Mouse (Mus musculus): ENCODE measurements around the gene Tmem175.
"Not testable (repeated sequence)": the region's sequence is repeated elsewhere in the genome, so short reads cannot be mapped to it uniquely, and the experiment has no call there.

The Tmem175 gene

DNA sequence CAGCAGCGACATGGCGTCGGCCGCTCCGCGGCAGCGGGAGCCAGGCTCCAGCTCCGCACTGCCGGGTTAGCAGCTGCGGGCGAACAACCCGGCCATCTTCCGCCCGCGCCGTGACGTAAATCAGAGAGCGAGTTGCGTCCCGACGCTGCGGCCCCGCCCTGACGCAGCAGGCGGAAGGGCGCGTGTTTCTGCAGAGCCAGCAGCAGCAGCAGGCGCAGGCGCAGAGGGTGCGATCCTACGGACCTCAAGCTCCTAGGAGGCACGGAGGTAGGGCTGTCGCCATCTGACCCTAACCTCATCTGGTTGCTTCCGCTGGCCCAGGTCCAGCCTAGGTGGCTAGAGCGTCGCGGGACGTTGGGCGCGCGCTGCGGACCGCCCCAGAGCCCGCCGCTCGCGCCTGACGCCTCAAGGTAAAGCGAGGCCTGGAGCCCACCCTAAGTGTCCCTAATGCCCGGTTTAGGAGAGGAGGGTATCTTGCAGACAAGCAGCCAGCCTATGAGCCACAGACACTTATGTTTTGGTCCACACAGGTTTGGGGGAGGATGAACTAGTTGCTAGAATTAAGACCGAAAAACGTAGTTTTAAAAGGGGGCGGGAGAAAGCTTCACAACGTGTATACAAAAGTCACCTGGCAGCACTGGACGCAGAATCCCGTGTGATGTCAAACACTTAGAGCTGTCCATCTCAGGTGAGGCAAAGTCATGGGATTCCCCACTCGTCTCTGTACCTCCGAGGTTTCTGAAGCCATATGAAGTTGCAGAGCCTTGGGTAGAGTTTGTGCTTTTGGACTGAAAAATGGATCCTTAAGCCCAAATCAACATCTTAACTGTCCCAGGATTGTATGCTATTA lies at the start of gene Tmem175, which contains the start of gene Gak:
Gene Tmem175, plus strand, starts transcription at position 137 of the 850 bp plus-strand sequence.
Gene Gak, minus strand, starts transcription at position 122 of the 850 bp plus-strand sequence.
- DNase-seq (ENCODE audit: low read depth in 2 of 2, low spot score in 2 of 2), result peak; percentile 87 to 89

DNA sequence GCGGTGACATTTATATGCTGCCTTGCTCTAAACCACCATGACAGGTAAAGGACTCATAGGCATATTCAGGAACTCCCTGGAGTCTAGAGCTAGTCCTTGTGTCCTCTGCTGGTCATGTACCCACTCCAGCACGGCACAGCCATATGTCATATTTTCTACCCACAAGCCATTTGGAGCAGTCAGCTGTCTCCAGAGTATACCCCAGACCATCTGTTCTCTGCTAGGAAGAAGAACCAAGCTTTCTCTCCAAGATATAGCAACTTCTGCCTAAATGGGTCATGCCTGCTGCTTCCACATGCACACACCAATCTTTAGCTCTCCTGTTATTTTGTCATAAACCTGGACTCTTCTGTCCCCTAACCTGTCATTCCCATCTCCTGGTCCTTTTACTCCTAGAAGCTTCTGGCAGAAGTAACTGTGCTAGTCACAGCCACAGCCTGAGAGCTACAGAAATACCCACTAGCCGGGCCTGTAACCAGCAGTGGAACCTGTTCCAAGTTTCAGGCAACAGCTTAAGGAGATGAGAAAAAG lies 48.1 kb upstream of the Tmem175 start:
- no peak for DNase-seq (ENCODE audit: low read depth in 2 of 2, low spot score in 2 of 2)

DNA sequence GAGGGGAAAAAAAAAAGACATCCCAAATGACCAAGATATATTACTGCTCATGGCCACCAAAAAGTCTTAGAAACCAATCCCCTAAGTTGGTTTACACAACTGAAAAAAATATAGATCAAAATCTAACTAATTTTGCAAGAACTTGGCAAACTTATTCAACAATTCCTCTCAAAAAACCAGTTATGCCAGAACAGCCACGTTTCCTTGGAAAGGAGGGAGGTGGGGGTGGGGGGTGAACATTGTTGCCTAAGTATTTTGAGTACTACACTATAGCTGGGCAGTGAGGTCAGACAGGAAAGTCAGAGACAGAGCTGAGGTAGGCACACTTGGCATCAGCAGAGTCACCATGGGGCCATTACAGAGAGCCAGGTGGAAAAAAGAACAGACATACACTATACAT lies 29.6 kb upstream of the Tmem175 start:
- no peak for DNase-seq (ENCODE audit: low read depth in 2 of 2, low spot score in 2 of 2)

DNA sequence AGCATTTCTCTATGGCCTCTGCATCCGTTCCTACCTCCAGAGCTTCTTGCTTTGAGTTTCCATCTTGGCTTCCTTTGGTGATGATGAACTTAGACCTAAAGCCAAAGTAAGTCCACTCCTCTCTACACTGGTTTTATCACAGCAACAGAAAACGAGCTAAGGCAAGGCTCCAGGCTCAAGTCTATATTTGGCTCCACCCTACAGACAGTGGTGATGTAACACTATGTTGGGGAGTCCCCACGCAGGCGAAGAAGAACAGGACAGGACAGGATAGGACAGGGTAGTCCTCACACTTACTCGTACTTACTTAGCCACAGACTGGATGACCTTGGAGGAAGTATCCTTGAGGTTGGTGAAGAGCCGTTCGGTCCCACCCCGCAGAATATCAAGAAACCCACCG lies 27.0 kb upstream of the Tmem175 start:
- no peak for DNase-seq (ENCODE audit: low read depth in 2 of 2, low spot score in 2 of 2)

DNA sequence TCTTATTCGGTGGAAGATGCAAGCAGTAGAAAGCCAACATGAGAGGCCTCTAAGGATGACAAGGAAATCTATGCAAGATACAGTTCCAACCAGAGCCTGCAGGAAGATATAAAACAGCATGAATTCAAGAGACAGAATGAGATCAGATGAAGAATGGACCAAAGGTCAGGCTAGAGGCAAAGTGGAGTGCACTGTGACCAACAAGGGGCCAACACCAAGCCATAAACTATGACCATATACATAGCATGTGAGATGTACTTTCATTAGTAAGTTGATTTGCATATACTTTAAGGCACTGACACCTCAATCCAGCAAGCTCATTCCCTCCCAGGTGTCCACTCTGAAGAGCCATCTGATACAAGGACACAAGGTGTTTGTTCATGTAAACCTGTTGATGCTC lies 19.1 kb upstream of the Tmem175 start:
- no peak for DNase-seq (ENCODE audit: low read depth in 2 of 2, low spot score in 2 of 2)

DNA sequence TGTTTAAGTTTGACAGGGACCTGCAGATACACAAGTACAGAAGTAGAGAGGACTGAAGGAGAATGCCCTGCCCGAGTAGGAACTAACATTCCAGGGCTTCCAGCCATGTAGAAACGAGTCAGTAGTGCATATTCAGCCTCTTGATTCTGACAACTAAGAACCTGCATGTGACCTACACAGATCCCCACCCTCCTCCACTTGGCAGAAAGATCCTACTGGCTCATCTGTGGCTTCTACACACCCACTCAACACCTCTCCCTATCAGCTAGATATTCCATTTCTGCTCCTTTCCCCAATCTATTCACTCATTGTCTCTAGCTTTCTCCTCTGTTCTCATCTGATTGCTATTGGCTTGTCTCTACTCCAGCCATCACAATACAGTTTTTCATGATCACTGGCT lies 7.7 kb upstream of the Tmem175 start:
- no peak for DNase-seq (ENCODE audit: low read depth in 2 of 2, low spot score in 2 of 2)

DNA sequence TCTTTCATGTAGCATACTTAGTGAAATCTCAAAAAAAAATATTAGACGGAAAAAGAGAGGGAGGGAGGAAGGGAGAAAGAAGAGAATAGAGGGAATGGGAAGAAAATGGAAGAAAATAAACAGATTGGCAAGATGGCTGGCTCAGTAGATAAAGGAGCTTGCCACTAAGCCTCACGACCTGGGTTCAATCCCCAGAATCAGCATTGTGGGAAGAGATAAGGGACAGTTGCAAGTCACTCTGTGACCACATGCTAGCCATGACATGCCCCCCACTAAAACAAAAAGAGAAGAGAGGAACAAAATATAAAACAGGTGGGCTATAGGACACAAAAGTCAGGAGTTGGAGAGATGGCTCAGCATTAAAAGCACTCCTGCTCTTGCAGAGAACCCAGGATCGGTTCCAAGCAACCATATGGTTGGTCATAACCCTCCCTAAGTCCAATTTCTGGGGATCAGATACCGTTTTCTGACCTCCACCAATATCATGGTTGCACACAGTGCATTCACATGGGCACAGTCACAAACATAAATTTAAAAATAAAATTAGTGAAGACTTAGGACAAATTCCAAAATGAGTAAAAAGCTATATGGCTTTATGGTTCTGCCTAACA lies 3.4 kb upstream of the Tmem175 start:
- no peak for DNase-seq (ENCODE audit: low read depth in 2 of 2, low spot score in 2 of 2)

DNA sequence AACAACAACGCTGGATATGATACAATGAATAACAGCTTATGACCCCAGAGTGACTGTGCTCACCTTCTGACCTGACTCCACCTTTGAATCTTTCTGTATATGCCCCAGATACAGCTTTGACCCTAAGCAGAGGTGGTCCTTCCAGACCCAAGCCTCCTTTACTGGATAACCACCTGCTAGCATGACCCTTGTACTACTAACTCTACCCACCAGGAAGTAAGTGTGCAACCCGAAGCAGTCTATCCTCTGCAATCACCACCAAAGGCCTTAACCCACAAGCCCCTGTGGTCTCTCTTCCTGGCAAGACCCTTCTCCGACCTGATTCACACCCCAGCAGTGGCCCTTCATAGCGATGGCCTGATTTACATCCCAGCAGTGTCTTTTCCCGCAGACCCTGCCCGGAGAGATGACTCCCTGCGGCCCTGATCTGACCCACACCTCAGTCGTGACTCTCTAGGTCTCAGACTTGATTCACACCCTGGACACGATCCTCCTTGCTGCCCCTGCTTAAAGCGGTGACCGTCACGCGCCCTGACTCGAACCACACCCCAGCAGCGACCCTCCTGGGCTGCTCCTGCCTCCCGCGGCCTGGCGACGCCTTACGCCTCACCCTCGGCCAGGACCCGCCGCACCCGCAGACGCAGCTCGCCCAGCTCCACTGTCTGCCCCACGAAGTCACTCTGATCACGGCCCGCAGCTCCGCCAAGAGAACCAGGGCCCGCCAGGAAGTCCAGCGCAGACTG lies 508 bp upstream of the Tmem175 start:
- DNase-seq (ENCODE audit: low read depth in 2 of 2, low spot score in 2 of 2), result peak; percentile 10 to 36

DNA sequence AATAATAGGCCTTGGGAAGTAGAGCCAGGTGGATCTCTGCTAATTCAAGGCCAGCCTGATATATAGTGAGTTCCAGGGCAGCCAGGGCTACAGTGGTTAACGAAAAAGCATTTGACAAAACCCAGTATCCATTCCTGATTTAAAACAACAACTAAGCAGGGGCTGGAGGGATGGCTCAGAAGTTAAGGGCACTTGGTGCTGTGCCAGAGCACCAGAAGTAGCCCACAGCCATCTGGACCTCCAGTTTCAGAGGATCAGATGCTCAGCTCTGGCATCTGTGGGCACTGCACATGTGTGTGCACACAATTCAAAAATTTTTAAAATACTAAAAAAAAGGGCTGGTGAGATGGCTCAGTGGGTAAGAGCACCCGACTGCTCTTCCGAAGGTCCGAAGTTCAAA lies 4.1 kb downstream of the Tmem175 start:
- DNase-seq (ENCODE audit: low read depth in 2 of 2, low spot score in 2 of 2), result no peak

DNA sequence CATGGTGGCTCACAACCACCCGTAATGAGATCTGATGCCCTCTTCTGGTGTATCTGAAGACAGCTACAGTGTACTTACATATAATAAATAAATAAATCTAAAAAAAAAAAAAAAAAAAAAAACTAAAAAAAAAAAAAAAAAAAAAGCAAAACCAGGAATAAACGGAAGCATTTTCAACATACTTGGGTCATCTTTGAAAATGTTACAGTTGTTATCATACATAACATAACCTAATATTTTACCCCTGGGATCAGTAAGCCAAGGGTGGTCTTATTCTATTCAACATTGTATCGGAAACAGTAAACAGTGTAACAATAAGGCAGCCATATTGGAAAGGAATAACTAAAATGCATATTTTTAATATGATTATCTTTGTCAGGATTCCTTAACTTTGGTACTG lies 4.5 kb downstream of the Tmem175 start:
- DNase-seq (ENCODE audit: low read depth in 2 of 2, low spot score in 2 of 2), result not testable (repeated sequence)

DNA sequence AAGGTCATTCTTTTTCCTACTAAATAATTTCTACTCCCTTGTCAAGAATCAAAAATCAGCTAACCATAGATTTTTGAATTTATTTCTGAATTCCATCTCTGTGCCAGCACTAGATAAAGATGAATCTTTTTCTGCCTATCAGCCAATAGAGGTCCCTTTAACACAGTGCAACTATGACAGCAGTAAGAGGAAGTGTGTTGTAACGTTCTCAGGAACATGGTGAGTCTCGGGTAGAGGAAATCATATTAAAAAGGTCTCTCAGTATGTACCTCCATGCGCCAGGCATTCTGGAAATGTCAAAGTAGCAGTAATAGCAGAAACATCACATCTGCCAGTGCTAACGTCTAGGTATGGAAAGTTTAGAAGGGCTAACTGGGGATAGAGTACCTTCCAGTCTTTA lies 6.6 kb downstream of the Tmem175 start:
- DNase-seq (ENCODE audit: low read depth in 2 of 2, low spot score in 2 of 2), result no peak

DNA sequence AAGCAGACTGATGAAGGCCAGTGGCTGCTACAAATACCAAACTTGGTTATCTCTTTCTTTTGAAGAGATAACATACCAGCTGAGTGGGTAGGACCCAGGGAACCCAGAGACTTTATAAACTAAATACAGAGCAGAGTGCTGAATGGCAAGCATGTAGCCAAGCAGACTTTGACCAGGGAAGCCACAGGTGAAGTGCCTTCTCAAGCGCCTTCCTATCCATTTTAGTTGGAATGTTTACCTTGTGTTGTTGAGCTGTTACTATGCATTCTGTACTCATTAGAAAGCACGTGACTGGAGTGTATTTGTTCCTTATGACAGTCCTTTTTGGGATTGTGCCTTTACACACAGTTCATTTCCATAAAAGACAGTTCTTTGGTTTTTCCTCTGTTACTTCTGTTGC lies 14.1 kb downstream of the Tmem175 start:
- no peak for DNase-seq (ENCODE audit: low read depth in 2 of 2, low spot score in 2 of 2)

DNA sequence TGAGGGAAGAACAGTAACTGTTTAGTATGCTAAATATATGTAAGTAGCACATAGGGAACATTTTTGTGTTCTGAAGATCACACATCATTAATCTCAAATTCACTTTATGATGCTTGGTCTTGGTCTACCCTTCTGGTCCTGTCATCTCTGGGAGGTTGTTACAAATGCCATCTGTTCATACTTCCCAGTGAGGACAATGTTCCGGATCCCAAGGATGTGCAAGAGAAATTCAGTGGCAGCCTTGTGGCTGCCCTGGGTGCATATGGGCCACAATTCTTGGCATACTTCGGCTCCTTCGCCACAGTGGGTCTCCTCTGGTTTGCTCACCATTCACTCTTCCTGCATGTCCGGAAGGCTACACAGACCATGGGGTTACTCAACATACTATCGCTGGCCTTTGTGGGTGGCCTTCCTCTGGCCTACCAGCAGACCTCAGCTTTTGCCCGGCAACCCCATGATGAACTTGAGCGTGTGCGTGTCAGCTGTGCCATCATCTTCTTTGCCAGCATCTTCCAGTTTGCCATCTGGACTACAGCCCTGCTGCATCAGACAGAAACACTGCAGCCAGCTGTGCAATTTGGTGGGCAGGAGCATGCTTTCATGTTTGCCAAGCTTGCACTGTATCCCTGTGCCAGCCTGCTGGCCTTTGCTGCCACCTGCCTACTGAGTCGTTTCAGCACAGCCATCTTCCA lies 16.2 kb downstream of the Tmem175 start:
- no peak for DNase-seq (ENCODE audit: low read depth in 2 of 2, low spot score in 2 of 2)

DNA sequence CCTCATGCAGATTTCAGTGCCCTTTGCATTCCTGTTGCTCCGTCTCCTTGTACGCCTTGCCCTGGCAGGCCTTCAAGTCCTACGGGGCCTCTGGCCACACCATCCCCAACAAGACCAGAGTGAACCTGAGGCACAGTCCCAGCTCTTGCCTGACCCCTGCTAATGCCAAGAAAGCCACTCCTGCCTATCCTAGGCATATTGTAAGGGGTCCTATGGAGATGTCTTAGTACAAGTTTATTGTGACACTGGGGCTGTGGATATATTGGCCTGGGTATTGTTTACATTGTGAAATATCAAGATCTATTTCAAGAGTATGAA lies 16.7 kb downstream of the Tmem175 start:
- DNase-seq (ENCODE audit: low read depth in 2 of 2, low spot score in 2 of 2), result no peak

DNA sequence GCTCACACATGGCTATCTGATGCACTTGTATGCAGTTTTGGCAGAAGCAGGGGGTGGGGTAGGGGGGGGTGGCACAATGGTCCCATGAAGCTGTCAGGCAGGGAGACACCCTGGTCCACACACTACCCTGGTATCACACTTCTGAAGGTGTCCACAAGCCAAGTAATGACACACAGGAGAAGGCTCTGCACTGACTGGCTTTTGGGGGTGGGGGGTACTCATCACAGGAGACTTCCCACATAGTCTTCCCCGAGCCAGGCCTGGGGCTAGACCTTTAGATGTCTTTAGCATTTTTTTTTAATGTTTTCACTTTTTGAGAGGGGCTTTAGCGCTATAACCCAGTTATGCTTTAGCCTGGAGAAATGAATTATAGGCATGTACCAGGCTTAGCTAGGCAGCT lies 17.7 kb downstream of the Tmem175 start:
- DNase-seq (ENCODE audit: low read depth in 2 of 2, low spot score in 2 of 2), result no peak

DNA sequence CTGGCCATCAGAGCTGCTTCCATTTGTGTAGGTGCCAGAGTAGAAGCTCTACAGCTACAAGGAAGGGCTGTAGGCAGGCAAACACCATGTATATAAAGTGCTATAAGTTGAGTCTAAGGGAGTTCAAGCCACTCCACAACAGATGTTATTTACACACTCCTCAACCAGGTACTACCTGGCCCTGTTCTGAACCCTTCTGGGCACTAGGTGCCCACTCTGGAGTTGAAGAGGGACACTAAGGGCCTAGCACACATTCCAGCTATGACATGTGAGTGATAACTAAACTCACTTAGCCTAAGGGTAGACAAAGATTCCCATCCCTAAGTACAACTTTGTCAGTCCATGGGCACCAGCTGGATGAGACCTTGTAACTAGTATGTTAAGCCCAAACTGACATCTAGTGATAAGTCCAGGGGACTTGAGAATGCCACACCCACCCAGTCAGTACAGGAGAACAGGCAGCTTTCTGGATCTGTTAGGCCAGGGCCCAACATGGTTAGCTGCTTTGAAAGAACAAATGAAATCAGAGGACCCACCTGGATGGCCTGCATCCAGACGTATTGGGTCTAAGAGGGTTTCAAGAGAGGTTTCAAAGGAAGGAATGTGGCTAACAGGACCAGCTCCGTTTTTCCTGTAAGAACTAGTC lies 18.4 kb downstream of the Tmem175 start:
- no peak for DNase-seq (ENCODE audit: low read depth in 2 of 2, low spot score in 2 of 2)

DNA sequence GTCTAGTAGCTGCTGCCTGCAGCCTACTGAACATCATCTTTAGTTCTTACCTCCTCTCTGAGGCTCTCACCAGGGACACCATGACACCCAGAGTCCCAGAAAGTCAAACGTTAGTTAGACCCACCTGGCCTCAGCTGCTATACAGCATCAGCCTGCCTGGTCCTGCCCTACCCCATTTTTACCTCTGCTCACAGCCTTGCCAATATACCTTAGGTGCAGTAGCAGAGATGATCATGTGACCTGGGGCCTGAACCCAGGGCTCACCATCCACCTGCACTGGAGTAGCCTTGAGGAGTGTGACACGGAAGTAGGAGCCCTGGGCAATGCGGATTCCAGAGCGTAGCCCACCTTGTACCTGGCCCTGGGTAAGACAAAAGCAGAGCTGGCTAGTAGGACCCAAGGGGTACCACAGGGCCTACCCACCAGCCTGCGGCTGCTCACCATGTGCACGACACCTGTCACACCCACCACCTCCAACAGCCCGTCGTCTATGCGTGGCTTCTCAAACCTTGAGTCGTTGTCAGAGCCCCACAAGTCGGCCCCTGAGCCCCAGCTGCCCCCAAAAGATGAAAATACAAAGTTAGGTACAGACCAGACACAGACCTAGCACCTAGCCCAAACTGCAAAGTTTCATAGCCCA lies 19.5 kb downstream of the Tmem175 start:
- DNase-seq (ENCODE audit: low read depth in 2 of 2, low spot score in 2 of 2), result no peak

DNA sequence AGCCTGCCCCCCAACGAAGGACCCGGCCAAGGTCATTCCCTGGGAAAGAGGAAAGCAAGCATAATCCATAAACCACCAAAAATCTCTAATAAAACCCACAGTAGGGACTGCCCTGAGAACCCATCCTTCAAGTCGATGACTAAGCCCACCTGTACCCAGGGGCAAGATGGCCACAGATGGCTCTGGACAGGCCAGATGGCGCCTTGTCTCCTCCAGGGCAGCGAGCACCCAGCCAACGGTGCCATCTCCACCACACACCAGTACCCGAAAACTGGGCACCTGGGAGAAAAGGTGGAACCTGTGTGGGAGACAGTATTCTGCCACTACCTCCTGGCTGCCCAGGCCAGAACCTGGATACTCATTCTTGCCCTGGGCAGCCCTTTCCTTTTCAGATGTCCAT lies 20.8 kb downstream of the Tmem175 start:
- no peak for DNase-seq (ENCODE audit: low read depth in 2 of 2, low spot score in 2 of 2)

DNA sequence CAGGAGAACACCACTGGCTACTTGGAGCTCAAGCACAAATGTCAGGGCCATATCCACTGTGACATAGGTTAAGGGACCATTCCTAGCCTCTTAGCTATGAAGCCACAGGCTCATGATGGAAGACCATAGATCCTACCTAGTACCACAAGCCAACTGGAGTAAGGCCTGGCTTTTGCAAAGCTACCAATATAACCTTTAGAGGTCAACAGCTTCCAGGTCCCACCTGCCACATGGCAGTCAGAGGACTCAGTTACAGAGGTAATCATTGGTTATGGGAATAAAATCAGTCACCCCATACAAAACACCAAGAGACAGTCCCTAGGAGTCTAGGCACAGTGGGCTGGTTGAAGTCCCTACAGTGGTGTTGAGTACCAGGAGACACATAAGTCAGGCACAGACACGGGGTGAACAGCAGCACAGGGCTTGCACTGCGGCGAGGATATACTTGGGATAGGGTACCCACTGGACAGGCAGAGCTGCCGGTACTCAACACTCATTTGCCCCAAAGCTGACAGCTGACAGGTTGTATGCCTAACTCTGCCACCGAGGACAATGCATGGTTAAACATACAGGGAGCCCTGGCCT lies 21.7 kb downstream of the Tmem175 start:
- no peak for DNase-seq (ENCODE audit: low read depth in 2 of 2, low spot score in 2 of 2)

DNA sequence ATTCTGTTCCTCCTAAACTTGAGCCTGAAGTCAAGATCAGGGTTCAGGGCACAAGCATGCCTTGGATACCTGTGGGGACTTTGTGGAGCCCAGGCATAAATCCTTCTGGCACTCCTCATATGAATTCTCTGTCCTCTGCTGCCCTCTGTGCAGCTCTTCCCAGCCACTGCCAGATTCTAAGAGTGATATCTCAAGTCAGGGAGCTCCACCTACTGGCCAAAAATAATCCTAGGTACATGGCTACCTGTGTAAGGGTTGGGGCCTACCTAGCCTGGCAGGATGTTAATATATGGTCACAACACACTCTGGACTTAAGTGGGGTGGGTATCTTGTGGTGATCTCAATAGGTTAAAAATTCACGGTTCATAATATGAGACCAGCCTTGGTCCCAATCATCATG lies 22.3 kb downstream of the Tmem175 start:
- peak; percentile 52 to 67 for DNase-seq (ENCODE audit: low read depth in 2 of 2, low spot score in 2 of 2)

Data from CD8-positive naive resting alpha-beta T cell, adult 2 months (primary cell).